Mouse (Mus musculus) thymus, adult 2 months (tissue): Measurements from ENCODE around the gene Endov.

Source experiments
- CTCF ChIP-seq: fragments of 200-500 bp; IDR thresholded peaks from 2 replicates; pipeline ENCODE4 v1.5.1; 2012; ENCODE audit warnings: mild to moderate bottlenecking, control low read depth, low read length, moderate library complexity, borderline replicate concordance; ENCODE audit not compliant: control insufficient read depth, poor library complexity, insufficient read depth; ENCODE audit errors: extremely low read depth
- POLR2A ChIP-seq: fragments of 200-500 bp; IDR thresholded peaks from 2 replicates; pipeline ENCODE4 v1.6.1; 2012; ENCODE audit warnings: mild to moderate bottlenecking, low read length, control low read depth, moderate library complexity; ENCODE audit not compliant: control insufficient read depth, poor library complexity, insufficient read depth; ENCODE audit errors: extremely low read depth

- TF ChIP-seq CTCF = no peak
- no peak for TF ChIP-seq POLR2A
These were observed 6.3 kb downstream of the Endov start for GRCm38 (mm10) chr11:119497451-119497850.
